Mouse (Mus musculus): ENCODE data around the gene Sobp. TPM values are rescaled to one million over a fixed set of nuclear protein-coding genes. Genes with fewer than 3 reads are reported as not detected.

Gene Sobp
- total RNA-seq, 2 experiments from 2014 or later, result not detected

DNA sequence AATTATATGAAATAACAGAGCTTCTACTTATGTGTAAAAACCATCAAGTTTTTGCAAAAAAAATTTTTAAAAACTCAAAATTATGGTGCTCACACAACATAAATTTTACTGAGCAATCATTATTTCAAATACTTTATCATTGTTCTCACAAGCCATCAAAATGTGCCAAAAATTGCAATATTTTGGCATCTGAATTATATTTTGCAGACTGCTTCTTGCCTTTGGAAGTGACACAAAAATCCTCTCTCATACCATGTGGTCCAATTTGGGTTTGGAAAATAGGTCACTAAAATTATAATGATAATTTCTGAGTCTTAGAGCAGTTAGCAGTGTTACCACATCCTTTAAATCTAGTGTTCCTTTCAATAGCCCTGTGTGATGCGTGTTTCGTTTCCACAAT is 9.9 kb downstream of the Sobp start:
- ATAC-seq (replicated peaks; ENCODE audit: low FRiP score, poor library complexity, severe bottlenecking), result no peak

DNA sequence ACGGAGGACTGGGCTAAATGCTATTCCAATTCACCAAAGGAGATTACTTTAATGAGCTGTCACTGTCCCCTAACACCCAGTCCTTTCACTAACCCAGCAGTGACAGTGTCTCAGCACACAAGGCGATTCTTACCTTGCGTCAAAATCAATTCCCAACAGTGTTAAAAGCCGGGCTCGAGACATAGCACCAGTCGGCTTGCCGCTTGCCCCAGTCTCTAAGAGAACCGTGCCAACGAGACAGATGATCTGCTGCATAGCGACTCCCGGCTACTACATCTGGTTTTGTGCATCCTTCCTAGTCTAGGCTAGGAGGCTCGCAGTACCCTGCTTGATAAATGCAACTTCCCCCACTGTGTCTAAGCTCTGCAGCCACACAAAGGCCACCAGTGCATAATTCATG is 12.0 kb downstream of the Sobp start:
- no peak for ATAC-seq (replicated peaks; ENCODE audit: low FRiP score, poor library complexity, severe bottlenecking)

- ATAC-seq (replicated peaks; ENCODE audit: low FRiP score, poor library complexity, severe bottlenecking), result no peak
These were observed 15.0 kb downstream of the Sobp start for GRCm38 (mm10) chr10:43159333-43159732.

DNA sequence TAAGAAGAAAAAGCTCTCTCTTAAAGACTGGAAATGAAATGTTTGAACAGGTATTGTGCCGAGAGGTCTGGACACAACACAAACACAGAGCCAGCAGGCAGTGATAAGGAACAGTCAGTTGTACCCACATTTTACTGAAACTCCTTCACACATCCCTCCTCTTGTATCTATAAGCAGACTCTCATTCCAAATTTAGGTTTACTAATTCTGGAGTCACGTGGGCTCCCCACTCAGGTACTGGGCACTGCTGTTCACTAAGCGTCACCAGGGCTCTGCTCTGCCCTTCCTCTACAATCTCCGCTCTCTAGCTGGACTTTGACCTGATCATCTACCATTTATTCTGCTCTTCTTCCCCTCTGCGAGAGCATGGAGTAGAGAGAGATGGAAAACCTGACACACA is 15.4 kb downstream of the Sobp start:
- ATAC-seq (replicated peaks; ENCODE audit: low FRiP score, poor library complexity, severe bottlenecking), result no peak

DNA sequence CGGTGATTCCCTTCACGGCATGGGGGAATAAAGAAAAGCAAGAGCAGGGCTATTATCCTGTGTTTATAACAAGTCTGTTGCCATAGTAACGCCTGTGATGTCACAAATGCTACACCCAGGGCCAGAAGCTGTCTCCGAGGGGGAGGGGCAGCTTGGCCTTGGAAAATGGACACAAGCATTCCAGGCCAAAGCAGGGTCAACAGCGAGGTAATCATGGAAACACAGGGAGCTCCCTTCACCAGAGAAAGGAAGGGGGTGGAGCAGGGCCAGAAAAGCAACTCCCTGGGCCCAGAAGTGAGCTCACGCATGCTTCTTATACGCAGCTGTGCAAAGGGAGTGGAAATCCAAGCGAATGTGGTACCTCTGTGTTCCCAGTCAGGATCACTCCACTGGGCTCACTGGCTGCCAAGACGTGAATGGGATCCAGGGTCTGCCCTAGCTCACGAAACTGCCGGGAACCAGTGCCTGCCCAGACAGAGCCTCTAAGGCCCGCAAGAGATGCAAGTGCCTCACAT is 19.2 kb downstream of the Sobp start:
- ATAC-seq (replicated peaks; ENCODE audit: low FRiP score, poor library complexity, severe bottlenecking), result no peak

GRCm38 (mm10) chr10:43152643-43153042 is 21.7 kb downstream of the Sobp start:
- ATAC-seq (replicated peaks; ENCODE audit: low FRiP score, poor library complexity, severe bottlenecking), result no peak

DNA sequence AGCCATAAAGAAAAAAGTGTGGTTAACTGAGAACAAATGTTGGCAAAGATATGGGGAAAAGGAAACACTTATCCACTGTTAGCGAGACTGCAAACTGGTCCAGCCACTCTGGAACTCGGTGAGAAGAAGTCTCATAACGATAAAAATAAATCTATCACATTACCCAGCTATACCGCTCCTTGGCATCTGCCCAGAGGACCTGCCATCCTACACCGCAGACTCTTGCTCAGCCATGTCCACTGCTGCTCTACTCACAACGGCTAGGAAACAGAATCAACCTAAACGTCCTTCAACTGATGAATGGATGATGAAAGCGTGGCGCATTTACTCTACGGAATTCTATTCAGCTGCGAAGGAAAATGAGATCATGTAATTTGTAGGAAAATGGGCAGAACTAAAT is 25.9 kb downstream of the Sobp start:
- ATAC-seq (replicated peaks; ENCODE audit: low FRiP score, poor library complexity, severe bottlenecking), result no peak

DNA sequence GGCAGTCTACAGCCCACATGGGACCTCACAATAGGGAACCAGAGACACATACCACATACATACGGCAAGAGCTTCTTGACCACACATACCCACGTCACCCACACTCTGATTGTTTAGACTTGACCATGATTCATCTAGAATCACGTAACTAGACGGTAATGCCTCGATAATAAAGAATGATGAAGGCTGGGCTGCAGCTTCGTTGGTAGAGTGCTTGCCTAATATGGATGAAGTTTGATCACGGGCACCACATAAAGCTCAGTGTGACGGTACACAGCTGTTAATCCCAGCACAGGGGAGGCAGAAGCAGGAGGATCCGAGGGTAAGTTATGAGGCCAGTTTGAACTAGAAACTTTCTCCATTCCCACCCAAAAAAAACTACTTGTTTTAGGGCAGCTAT is 31.2 kb downstream of the Sobp start:
- ATAC-seq (replicated peaks; ENCODE audit: low FRiP score, poor library complexity, severe bottlenecking), result no peak

DNA sequence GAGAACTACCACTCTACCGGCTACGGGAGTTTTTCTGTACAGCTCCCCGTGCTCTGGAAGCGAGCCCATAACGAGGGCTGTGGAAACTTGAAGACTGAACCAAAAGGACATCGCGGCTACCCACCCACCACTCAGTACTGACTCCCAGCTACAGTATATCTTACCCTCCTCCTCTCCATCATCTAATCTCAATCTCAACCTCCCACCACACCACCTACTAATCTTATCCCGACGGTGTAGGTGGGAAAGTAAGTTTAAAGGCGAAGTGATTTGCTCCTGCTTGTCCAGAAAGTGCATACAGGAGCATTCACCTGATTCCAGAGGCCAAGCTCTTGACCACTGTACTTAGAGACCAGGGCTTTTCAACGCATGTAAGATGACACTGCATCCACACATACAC is 40.3 kb downstream of the Sobp start:
- ATAC-seq (replicated peaks; ENCODE audit: low FRiP score, poor library complexity, severe bottlenecking), result no peak

DNA sequence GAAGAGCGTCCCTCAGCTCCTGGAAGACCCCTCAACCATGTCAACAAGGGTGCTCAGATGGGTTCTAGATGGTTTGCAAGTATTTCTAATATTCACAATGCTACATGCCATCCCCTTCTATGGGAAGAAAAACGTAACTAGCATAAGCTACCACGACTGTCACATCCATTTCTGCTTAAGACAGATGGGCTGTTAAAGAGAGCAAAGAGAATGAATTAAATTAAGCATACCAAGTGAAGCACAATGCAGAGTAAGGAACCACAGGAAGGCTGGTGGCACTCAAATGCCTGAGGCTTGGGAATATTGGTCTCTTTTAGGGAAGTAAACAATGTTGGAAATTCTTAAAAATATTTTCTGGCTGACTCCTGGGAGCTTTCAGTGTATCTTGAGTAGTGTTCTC is 45.6 kb downstream of the Sobp start:
- ATAC-seq (replicated peaks; ENCODE audit: low FRiP score, poor library complexity, severe bottlenecking), result no peak

- ATAC-seq (replicated peaks; ENCODE audit: low FRiP score, poor library complexity, severe bottlenecking), result no peak
These were observed 49.8 kb downstream of the Sobp start for GRCm38 (mm10) chr10:43124561-43124960.

GRCm38 (mm10) chr10:43124156-43124555 is 50.2 kb downstream of the Sobp start:
- ATAC-seq (replicated peaks; ENCODE audit: low FRiP score, poor library complexity, severe bottlenecking), result no peak

- no peak for ATAC-seq (replicated peaks; ENCODE audit: low FRiP score, poor library complexity, severe bottlenecking)
These were observed 50.9 kb downstream of the Sobp start for GRCm38 (mm10) chr10:43123422-43123821.

DNA sequence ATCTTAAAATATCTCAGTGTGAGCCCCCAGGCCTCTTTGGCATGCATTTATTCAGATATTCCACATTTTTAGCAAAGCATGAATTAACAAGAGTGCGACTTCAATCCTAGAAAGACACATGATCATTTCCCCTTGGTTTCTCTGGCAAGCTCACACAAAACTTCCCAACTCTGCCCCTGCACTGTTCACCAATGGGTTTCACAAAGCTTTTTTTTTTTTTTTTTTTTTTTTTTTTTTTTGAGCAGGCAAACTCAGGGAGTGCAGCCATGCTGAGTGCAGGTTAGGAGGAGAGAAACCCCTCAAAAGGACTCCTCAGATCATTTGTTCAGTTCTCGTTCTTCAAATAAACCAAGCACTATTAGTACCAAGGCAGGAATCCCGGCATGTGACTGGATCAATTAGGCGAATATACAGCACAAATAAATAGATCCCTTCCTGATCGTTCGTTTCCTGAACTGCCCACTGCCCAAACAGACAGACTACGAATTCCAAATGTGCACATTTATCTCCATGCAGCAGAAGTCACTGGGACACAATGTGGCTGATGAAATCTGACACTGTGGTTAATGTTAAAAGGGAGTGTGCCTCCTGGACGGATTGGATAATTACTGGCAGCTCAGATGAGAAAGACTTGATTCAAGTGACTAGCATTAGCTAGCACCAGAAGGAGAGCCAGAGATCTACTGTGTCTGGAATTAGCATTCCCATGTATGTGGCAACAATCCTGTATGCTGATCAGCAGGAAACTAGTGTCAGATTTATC is 53.5 kb downstream of the Sobp start:
- ATAC-seq (replicated peaks; ENCODE audit: low FRiP score, poor library complexity, severe bottlenecking), result no peak

DNA sequence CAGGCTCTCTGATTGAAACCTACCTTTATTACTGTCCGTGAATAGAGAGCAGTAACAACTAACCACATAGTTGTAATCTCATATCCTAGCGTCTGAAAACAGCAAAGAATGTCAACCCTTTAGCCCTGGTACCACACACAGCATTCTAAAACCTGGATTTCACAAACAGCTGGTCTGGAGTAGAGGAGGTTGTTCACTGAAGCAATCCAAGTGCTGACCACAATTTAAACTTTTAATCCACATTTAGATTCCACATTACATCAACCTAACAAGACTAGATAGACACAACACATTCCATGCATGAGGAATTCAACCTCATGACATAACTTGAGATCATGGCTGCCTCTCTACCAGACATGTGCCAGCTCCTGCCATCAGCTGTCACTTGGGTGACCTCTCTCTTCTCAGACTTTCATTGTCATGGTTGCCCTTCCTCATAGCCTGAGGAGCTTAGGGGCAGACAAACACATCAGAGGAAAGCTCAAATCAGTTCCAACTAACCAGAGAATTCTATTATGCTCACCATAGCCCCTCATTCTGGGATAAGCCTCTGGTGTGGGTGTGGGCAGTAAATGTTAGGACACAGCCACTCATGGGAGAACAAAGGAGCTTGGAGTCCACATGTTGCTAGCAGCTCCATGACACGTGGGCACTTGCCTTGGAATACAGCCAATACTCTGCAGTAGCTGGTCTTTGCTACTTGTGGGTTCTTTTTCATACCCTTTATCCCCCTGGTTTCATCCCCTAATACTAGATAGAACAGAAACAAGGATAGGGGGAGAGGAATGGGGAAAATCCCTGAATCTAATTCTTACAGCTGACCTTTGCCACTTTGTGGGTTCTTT is 58.0 kb downstream of the Sobp start:
- no peak for ATAC-seq (replicated peaks; ENCODE audit: low FRiP score, poor library complexity, severe bottlenecking)

DNA sequence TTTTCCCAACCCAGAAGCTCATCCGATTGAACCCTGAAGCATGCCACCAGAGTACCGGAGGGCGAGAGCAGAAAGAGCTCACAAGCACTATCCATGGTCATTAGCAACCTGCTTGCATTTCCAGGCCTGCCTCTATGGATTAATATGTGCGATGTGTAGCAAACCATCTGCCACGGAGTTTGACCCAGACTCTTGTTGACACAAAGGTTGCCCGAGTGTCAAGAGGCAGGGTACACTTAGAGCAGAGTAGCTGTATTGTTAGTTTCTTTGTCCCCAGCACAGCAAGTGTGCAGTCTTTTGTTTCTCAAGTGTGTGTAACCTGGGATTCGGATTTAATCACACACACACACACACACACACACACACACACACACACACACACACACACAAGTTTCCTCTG is 62.0 kb downstream of the Sobp start:
- no peak for ATAC-seq (replicated peaks; ENCODE audit: low FRiP score, poor library complexity, severe bottlenecking)

DNA sequence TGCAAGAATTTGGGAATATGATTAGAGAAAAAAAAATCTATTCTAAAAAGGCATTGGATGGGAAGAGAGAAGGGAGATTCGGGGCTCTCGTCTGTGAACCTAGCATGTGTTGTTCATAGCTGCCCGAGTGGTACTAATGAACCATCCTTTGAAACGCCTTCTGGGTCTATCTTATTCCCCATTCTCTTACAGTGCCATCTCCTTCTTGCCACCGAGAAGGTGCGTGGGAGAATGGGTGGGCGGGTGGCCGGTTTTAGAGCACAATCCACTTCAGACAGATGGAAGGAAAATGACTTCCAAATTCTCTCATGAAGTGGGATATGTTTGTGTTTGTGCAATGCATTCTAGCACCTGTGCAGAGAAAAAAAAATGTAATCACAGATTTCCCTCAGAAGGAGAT is 67.7 kb downstream of the Sobp start:
- ATAC-seq (replicated peaks; ENCODE audit: low FRiP score, poor library complexity, severe bottlenecking), result no peak

- no peak for ATAC-seq (replicated peaks; ENCODE audit: low FRiP score, poor library complexity, severe bottlenecking)
These were observed 68.1 kb downstream of the Sobp start for GRCm38 (mm10) chr10:43106196-43106595.

- ATAC-seq (replicated peaks; ENCODE audit: low FRiP score, poor library complexity, severe bottlenecking), result no peak
These were observed 73.8 kb downstream of the Sobp start for GRCm38 (mm10) chr10:43100513-43100912.

DNA sequence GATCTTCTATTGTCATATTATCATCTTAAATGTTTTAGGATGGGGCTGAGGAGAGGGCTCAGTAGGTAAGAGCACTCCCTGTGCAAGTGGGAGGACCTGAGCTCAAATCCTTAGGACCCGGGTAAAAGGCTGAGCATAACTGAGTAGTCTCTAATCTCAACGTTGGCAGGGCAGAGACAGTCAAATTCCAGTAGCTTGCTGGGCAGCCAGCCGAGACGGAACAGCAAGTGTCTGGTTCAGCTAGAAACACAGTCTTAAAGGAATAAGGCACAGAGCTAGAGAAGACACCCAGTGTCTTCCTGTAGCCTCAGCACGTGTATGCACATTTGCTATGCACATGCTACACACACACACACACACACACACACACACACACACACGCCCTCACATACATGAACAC is 75.1 kb downstream of the Sobp start:
- ATAC-seq (replicated peaks; ENCODE audit: low FRiP score, poor library complexity, severe bottlenecking), result no peak

- no peak for ATAC-seq (replicated peaks; ENCODE audit: low FRiP score, poor library complexity, severe bottlenecking)
These were observed 76.6 kb downstream of the Sobp start for GRCm38 (mm10) chr10:43097755-43098154.
